Mouse (Mus musculus) limb, embryonic 15.5 days (tissue): ENCODE results near the gene B430306N03Rik. TPM values are rescaled to one million over a fixed set of nuclear protein-coding genes. Genes with fewer than 3 reads are reported as not detected.
"Not testable (repeated sequence)": the region's sequence is repeated elsewhere in the genome, so short reads cannot be mapped to it uniquely, and the experiment has no call there.

Experiments
- ATAC-seq: fragments of 200-750 bp; cut with Nextera tagmentation; 2 replicates; pipeline ENCODE4 v1.8.0; 2017; ENCODE audit warnings: low read depth, moderate TSS enrichment; ENCODE audit not compliant: insufficient number of reproducible peaks, low FRiP score, low TSS enrichment
- H3K27ac ChIP-seq: fragments of 300-500 bp; sonication (generic); 2 replicates; pipeline ENCODE4 v1.5.1; 2015; ENCODE audit warnings: moderate library complexity, mild to moderate bottlenecking, inconsistent platforms
- H3K27me3 ChIP-seq: fragments of 300-500 bp; sonication (generic); 2 replicates; pipeline ENCODE4 v1.6.1; 2015; ENCODE audit warnings: inconsistent platforms
- H3K36me3 ChIP-seq: fragments of 300-500 bp; sonication (generic); 2 replicates; pipeline ENCODE4 v1.6.1; 2015; ENCODE audit warnings: inconsistent platforms
- H3K4me1 ChIP-seq: fragments of 300-500 bp; sonication (generic); 2 replicates; pipeline ENCODE4 v1.6.1; 2015; ENCODE audit warnings: inconsistent platforms
- H3K4me2 ChIP-seq: fragments of 300-500 bp; sonication (generic); 2 replicates; pipeline ENCODE4 v1.6.1; 2015; ENCODE audit warnings: mild to moderate bottlenecking, inconsistent platforms
- H3K4me3 ChIP-seq: fragments of 300-500 bp; sonication (generic); 2 replicates; pipeline ENCODE4 v1.5.1; 2015; ENCODE audit warnings: mild to moderate bottlenecking, inconsistent platforms
- H3K9ac ChIP-seq: fragments of 300-500 bp; sonication (generic); 2 replicates; pipeline ENCODE4 v1.6.1; 2015; ENCODE audit warnings: inconsistent platforms
- H3K9me3 ChIP-seq: fragments of 300-500 bp; sonication (generic); 2 replicates; pipeline ENCODE4 v1.6.1; 2016; ENCODE audit warnings: inconsistent platforms
- WGBS: fragments of 180-500 bp; shearing (Covaris S2); methylation state at CpG from one replicate; pipeline ENCODE4 v1.1.7; 2015; 5-methylcytosine and 5-hydroxymethylcytosine counted together
- polyA plus RNA-seq: library from polyadenylated mRNA; unstranded; fragments of >200 nt; fragmentation: Nextera tagmentation; extraction: Ambion mirVana; gene quantifications from 2 replicates; pipeline ENCODE4 v1.2.1, GENCODE M21; 2015

The B430306N03Rik gene
- polyA plus RNA-seq = 0.15 and 0.17 TPM in 2 replicates

DNA sequence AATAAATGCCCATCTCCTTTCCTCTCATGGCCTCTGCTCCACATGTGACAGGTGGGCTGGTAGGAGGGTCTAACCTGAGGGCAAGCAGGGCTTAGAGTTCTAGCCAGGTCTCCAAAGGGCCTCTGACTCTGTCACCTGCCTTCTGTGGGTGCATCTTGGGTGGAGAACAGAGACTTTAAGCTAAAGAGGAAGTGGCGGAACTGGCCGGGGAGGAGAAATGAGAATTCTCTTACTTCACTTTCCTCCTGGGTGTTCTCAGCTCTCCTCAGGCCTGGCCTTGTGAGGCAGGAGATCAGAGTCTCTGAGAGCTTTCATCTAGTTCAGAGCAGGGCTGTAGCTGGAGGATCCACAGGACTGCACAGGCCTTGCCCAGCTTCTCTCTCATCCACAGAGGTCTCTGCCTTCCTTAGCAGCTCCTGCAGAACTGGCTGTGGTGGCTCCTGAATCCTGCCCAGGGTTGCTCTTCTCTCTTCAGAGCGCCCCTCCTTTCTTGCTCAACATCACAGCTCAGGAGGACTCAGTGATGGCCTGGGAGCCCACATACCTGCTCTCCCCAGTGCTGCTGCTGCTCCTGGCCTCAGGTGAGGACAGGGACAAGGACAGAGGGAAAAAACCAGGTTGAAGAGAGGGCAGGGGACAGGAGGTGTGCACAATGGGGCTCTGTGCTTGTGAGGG, at the start of gene B430306N03Rik:
TSS of gene B430306N03Rik (plus strand) at position 237 of the 675 bp plus-strand sequence.
- not testable (repeated sequence) for H3K4me1 ChIP-seq, H3K27me3 ChIP-seq, H3K36me3 ChIP-seq, H3K4me3 ChIP-seq, H3K4me2 ChIP-seq, ATAC-seq, H3K9me3 ChIP-seq, H3K27ac ChIP-seq, H3K9ac ChIP-seq
- WGBS = 76% methylated on average over 3 of the region's 3 CpGs

DNA sequence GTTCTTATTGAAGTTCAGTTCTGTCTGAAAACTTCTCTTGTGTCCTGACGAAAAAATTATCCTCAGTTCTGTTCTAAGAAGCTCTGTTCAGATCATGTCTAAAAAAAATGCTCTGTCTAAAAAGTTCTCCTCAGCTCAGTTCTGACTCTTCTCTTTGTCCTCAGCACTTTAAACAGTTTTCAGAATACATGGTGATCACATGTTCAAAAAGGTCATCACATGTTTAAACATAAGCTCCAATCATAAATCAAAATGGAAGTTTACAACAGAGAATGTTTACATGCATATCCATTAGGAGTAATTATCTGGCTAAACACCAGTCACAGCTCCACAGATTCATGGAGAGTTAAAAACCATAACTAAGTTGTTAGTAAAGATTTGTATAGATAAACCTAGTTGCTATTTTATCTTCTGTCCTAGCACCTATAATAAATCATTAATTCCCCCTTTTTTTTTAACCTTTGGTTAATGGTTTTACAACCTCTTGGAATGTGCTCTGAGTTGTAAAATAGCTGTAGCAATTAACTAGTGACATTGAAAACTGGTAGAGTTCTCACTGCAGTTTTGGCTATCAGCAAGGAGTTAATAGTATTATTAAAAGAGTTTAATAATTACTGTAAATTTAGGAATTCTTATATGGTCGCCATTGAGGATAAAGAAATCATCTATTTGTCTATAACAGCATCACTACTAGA, 49.2 kb upstream of the B430306N03Rik start:
- Histone ChIP-seq H3K27me3 (no peaks in the 10 kb centered on the region), H3K36me3 (no peaks in the 10 kb centered on the region), H3K9me3 (no peaks in the 10 kb centered on the region), H3K9ac (no peak overlapping the region), H3K4me3 (no peak overlapping the region), H3K4me1 (no peaks in the 10 kb centered on the region), H3K4me2 (no peak overlapping the region), H3K27ac (no peak overlapping the region)
- no peak for ATAC-seq
- WGBS = 26% methylated on average over 2 of the region's 2 CpGs

DNA sequence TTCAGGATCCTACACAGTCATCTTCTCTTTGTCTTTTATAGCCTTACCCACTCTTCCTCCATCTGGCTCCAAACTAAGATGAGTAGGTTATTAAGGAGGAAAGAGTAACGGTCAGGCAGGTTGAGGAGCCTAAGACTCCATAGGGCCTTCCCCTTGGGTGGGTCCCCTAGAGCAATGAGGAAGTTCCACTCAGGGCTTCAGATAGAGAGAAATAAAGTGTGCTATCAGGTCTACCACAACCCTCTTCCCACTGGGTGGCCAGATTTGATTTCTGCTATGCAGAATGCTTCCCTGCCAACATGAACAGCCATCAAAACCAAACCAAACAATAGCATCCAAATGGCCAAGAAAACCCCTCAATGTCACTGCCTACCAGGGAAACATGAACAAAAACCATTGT, 48.4 kb upstream of the B430306N03Rik start:
- Histone ChIP-seq H3K4me2 (no peak overlapping the region), H3K9ac (no peak overlapping the region), H3K27ac (no peak overlapping the region), H3K4me3 (no peak overlapping the region), H3K27me3 (no peaks in the 10 kb centered on the region), H3K9me3 (no peaks in the 10 kb centered on the region), H3K36me3 (no peaks in the 10 kb centered on the region), H3K4me1 (no peaks in the 10 kb centered on the region)
- 60% methylated on average over 1 of the region's 1 CpGs for WGBS
- no peak for ATAC-seq

DNA sequence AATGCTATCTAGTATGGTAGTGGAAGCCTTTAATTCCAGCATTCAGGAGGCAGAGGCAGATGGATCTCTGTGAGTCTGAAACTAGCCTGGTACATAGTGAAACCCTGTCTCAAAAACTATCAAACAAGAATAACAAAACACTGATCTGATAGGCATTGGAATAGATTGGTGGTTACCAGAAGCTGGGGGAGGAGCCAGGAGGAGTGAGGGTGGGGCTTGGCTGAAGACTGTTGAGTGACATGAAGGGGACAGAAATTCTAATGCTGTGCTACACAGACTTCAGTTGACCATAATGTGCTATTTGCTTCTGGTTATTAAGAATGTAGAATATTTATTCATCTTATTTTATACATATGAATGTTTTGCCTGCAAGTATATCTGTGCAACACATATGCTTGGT, 47.7 kb upstream of the B430306N03Rik start:
- no peak overlapping the region for H3K9ac ChIP-seq
- no peak overlapping the region for H3K27ac ChIP-seq
- no peaks in the 10 kb centered on the region for H3K9me3 ChIP-seq
- H3K4me1 ChIP-seq = no peaks in the 10 kb centered on the region
- H3K4me3 ChIP-seq = no peak overlapping the region
- H3K36me3 ChIP-seq = no peaks in the 10 kb centered on the region
- ATAC-seq = no peak
- H3K27me3 ChIP-seq = no peaks in the 10 kb centered on the region
- no peak overlapping the region for H3K4me2 ChIP-seq

DNA sequence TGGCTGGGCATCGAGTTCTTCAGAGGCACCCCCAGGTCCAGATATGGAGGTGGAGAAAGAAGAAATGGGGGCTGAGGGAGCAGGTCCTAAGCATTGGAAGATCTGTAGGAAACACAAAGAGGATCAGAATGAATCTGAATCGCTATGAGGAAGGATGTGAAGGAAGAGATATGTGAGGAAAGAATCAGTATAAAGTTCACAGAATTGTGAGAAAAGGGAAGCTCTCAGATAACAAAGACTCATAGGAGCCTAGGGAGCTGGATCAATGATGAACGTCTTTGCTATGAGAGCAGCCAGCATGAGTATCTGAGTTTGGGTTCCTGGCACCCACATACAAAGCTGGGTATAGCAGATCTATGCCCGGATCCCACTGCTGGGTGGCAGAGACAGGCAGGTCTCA, 46.1 kb upstream of the B430306N03Rik start:
- no peak overlapping the region for H3K4me3 ChIP-seq
- H3K4me2 ChIP-seq = no peak overlapping the region
- no peak overlapping the region for H3K9ac ChIP-seq
- no peaks in the 10 kb centered on the region for H3K27me3 ChIP-seq
- ATAC-seq = no peak
- no peak overlapping the region for H3K27ac ChIP-seq
- no peaks in the 10 kb centered on the region for H3K9me3 ChIP-seq
- no peaks in the 10 kb centered on the region for H3K4me1 ChIP-seq
- H3K36me3 ChIP-seq = no peaks in the 10 kb centered on the region
- WGBS = 72% methylated on average over 4 of the region's 4 CpGs

DNA sequence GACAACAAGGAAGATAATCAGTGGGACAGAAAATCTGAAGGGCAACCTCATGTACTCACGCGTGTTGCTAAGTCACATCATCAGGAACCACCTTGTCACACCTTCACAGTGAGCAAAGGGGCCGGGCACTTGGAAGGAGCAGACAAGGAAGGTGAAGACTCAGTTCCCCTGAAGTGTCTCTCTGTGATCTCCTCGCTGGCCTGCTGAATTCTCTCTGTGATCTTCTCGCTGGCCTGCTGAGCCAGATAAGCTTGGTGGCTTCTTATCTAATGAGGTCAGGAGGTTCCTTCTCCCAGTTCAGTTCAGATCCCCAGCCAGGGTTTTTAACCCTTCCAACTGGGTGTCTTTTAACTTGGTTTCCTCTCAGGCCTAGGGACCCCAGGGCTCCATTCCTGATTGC, 43.8 kb upstream of the B430306N03Rik start:
- H3K27ac ChIP-seq = no peak overlapping the region

DNA sequence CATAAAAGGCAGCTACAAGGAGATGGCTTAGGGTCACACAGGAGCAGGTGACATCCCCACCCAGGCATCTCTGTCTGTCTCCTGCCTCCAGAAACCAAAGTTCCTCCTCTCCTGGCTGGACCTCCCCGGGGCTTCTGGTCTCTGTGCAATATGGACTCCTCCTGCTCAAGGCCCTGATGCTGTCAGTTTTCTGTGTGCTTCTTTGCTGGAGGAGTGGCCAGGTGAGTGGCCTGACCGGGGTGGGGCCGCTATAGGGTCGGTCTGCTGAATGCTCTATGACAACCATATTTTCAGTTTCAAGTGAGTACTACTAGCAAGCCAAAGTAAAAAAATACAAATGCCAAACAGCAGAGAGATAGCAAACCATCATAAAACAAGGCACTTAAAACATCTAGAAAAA, 43.3 kb upstream of the B430306N03Rik start:
- H3K4me1 ChIP-seq = no peaks in the 10 kb centered on the region
- no peak overlapping the region for H3K4me2 ChIP-seq
- no peaks in the 10 kb centered on the region for H3K9me3 ChIP-seq
- H3K4me3 ChIP-seq = no peak overlapping the region
- no peaks in the 10 kb centered on the region for H3K36me3 ChIP-seq
- H3K9ac ChIP-seq = no peak overlapping the region
- ATAC-seq = no peak
- WGBS = 90% methylated on average over 4 of the region's 4 CpGs
- H3K27ac ChIP-seq = no peak overlapping the region
- H3K27me3 ChIP-seq = no peaks in the 10 kb centered on the region

More for the DNA sequence above, 43.8 kb upstream of the B430306N03Rik start:
- Histone ChIP-seq H3K27me3 (no peaks in the 10 kb centered on the region), H3K4me1 (no peaks in the 10 kb centered on the region), H3K36me3 (no peaks in the 10 kb centered on the region), H3K4me3 (no peak overlapping the region), H3K9ac (no peak overlapping the region), H3K9me3 (no peaks in the 10 kb centered on the region), H3K4me2 (no peak overlapping the region)
- no peak for ATAC-seq
- WGBS = 71% methylated on average over 5 of the region's 5 CpGs

DNA sequence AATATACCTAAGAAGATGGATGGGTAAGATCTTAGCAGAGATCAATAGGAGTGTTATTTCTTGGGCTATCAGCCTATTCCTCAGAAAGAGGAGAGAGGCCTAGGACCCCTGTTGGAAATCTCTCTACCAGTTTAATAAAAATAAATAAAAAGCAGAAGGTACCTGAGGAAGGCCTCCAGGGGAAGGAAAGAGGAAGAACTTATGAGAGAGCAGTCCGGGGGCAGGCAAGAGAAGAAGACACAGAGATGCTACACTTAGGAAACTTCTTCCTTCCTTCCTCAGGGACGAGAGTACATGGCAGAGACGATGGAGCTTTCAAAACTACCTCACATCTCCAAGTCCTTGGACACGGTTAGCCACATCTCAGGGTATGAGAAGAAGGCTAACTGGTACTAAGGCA, 41.8 kb upstream of the B430306N03Rik start:
- no peak overlapping the region for H3K4me3 ChIP-seq
- no peaks in the 10 kb centered on the region for H3K9me3 ChIP-seq
- H3K27me3 ChIP-seq = no peaks in the 10 kb centered on the region
- no peak overlapping the region for H3K27ac ChIP-seq
- no peaks in the 10 kb centered on the region for H3K36me3 ChIP-seq
- 74% methylated on average over 4 of the region's 4 CpGs for WGBS
- H3K4me2 ChIP-seq = no peak overlapping the region
- no peak for ATAC-seq
- no peaks in the 10 kb centered on the region for H3K4me1 ChIP-seq
- H3K9ac ChIP-seq = no peak overlapping the region

DNA sequence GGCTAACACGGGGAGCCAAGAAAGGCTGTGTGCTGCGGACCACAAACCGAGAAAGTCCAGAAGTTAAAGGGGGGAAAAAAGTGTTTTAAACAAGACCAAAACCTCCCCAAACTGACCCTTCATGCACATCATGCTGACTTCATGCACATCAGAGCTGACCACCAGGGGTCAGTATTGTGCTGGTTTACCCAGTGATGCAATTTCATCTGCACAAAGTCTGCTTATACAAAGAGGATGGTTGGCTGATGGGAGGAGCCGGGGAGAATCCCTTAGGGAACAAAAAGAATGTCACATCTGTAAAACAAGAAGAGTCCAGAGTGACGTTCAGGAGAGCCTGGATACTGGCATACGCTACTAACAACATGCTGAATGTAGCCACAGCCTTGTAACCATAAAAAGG, 41.1 kb upstream of the B430306N03Rik start:
- Histone ChIP-seq H3K9me3 (no peaks in the 10 kb centered on the region), H3K27ac (no peak overlapping the region), H3K4me3 (no peak overlapping the region), H3K4me2 (no peak overlapping the region), H3K4me1 (no peaks in the 10 kb centered on the region), H3K27me3 (no peaks in the 10 kb centered on the region), H3K9ac (no peak overlapping the region), H3K36me3 (no peaks in the 10 kb centered on the region)
- ATAC-seq = no peak
- WGBS = 35% methylated on average over 6 of the region's 6 CpGs

DNA sequence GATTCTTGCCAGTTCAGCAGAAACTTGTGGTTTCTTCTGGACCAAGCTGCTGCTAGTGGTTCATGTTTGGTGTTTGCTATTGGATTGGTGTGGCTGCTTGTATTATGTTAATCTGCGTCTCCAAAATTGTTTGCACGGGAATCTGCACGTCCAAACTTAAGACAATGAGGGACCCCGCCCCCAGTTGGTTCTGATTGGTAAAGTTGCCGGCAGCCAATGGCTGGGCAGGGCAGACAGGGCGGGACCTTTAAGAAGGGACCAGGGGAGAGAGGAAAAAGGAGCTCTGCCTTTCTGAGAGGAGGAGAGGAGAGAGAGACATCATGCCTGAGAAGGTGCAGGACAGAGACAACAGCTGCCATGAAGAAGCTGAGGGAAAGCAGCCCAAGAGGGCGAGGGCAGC, 40.2 kb upstream of the B430306N03Rik start:
- Histone ChIP-seq H3K27ac (no peak overlapping the region), H3K36me3 (no peaks in the 10 kb centered on the region), H3K4me2 (no peak overlapping the region), H3K4me1 (no peaks in the 10 kb centered on the region), H3K4me3 (no peak overlapping the region), H3K9me3 (no peaks in the 10 kb centered on the region), H3K27me3 (no peaks in the 10 kb centered on the region), H3K9ac (no peak overlapping the region)
- no peak for ATAC-seq
- 62% methylated on average over 7 of the region's 7 CpGs for WGBS

DNA sequence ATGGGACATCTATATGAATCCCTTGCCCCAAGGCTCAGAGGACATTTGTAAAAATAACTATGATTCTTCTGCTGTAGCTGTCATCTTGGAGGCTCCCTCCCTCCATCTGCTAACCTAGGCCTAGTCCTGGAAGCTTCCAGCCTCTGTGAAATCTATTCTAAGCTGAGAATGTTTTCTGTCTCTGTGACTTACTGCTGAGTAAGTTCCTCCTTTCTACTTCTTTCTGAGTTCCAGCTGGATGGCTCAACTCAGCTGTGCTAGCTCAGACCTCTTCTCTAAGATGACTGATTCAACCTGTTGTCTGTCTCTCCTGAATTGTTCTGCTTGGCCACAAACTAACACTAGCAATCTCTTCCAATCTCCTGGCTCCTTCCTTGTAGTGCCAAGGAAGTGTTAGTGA, 37.6 kb upstream of the B430306N03Rik start:
- Histone ChIP-seq H3K36me3 (no peaks in the 10 kb centered on the region), H3K4me1 (peaks cover 9% of the 10 kb centered on the region; the same call in 1 of the 2 replicates), H3K4me2 (no peak overlapping the region), H3K27me3 (no peaks in the 10 kb centered on the region), H3K9ac (no peak overlapping the region), H3K4me3 (no peak overlapping the region), H3K27ac (no peak overlapping the region), H3K9me3 (no peaks in the 10 kb centered on the region)
- ATAC-seq = no peak

DNA sequence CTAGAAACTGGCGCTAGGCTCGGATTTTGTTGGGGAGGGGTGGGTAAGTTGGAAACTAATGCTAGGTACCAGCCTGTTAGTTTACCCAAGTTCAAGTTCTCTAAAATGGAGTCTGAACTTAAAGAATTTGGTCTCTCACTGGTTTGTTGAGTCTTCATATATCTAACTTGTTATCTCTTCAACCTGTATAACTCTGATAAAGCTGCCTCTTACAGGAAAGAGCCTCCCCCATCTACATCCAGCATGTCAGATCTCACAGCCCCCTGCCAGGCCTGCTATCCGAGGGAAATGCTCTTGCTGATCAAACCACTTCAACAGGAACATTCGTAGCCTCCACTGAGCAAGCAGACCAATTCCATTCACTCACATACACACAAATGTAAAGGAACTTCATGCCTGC, 36.9 kb upstream of the B430306N03Rik start:
- H3K36me3 ChIP-seq = no peaks in the 10 kb centered on the region
- no peak overlapping the region for H3K9ac ChIP-seq
- no peak overlapping the region for H3K4me3 ChIP-seq
- H3K4me1 ChIP-seq = peaks cover 9% of the 10 kb centered on the region; the same call in 1 of the 2 replicates
- no peak overlapping the region for H3K4me2 ChIP-seq
- no peak overlapping the region for H3K27ac ChIP-seq
- WGBS = 78% methylated on average over 4 of the region's 4 CpGs
- H3K9me3 ChIP-seq = no peaks in the 10 kb centered on the region
- no peaks in the 10 kb centered on the region for H3K27me3 ChIP-seq
- ATAC-seq = no peak
